8 mouse cellular contexts compared by ENCODE assay signal in genomic region chr10:26375351-26375751, GRCm38 (mm10). TPM values are rescaled to one million over a fixed set of nuclear protein-coding genes. Genes with fewer than 3 reads are reported as not detected.
DNase-seq lines count a peak whose midpoint lies in the region; ATAC-seq and TF ChIP-seq lines count a peak whose summit lies in the region.

No protein-coding gene starts in this region.

- no peaks in the 10 kb centered on the region for H3K9me3 ChIP-seq in kidney, embryonic 15.5 days (replicated peaks)
- H3K9me3 ChIP-seq in ES-Bruce4 (replicated peaks; ENCODE audit: control insufficient read depth, insufficient read depth, low read length, poor library complexity, severe bottlenecking) = no peaks in the 10 kb centered on the region
- H3K9me3 ChIP-seq in embryonic facial prominence, embryonic 14.5 days (ENCODE audit: control insufficient read depth, low read length) = no peaks in the 10 kb centered on the region
- H3K9me3 ChIP-seq in limb, embryonic 10.5 days (replicated peaks) = no peaks in the 10 kb centered on the region
- no peaks in the 10 kb centered on the region for H3K9me3 ChIP-seq in neural tube, embryonic 14.5 days (ENCODE audit: control insufficient read depth, low read length)

- TF ChIP-seq EP300 in ES-Bruce4 (IDR thresholded peaks at IDR 0.05; ENCODE audit: insufficient read depth, low read depth, low read length) = no peak

- peak overlapping the region; percentile 95 for H3K27ac ChIP-seq in kidney, embryonic 15.5 days
- no peak overlapping the region for H3K27ac ChIP-seq in ES-Bruce4 (ENCODE audit: insufficient read depth, low read length)
- peak overlapping the region; percentile 96 for H3K27ac ChIP-seq in embryonic facial prominence, embryonic 14.5 days (replicated peaks; ENCODE audit: low read depth, low read length)
- H3K27ac ChIP-seq in limb, embryonic 10.5 days = peak overlapping the region; percentile 100
- H3K27ac ChIP-seq in neural tube, embryonic 14.5 days (ENCODE audit: low read depth, low read length) = peak overlapping the region; percentile 91

- WGBS in kidney, embryonic 15.5 days = under 1% methylated on average over 24 of the region's 30 CpGs
- WGBS in embryonic facial prominence, embryonic 14.5 days = 1% methylated on average over 8 of the region's 30 CpGs
- under 1% methylated on average over 28 of the region's 30 CpGs for WGBS in limb, embryonic 10.5 days
- under 1% methylated on average over 23 of the region's 30 CpGs for WGBS in neural tube, embryonic 14.5 days

- H3K27me3 ChIP-seq in kidney, embryonic 15.5 days = no peaks in the 10 kb centered on the region
- peaks cover 2% of the 10 kb centered on the region; the same call in 1 of the 2 replicates for H3K27me3 ChIP-seq in ES-Bruce4 (ENCODE audit: control insufficient read depth, insufficient read depth, low read length, poor library complexity, severe bottlenecking)
- no peaks in the 10 kb centered on the region for H3K27me3 ChIP-seq in embryonic facial prominence, embryonic 14.5 days (replicated peaks; ENCODE audit: control insufficient read depth, insufficient read depth, low read length)
- H3K27me3 ChIP-seq in limb, embryonic 10.5 days (ENCODE audit: low read depth, poor library complexity, severe bottlenecking) = no peaks in the 10 kb centered on the region
- no peaks in the 10 kb centered on the region; the same call in 1 of the 2 replicates for H3K27me3 ChIP-seq in neural tube, embryonic 14.5 days (ENCODE audit: control insufficient read depth, insufficient read depth, low read length)

- peak; percentile 19 for ATAC-seq in kidney, embryonic 15.5 days (replicated peaks; ENCODE audit: low FRiP score)
- peak; percentile 45 for ATAC-seq in embryonic facial prominence, embryonic 14.5 days (ENCODE audit: low read depth)
- ATAC-seq in neural tube, embryonic 14.5 days (ENCODE audit: low read depth) = peak; percentile 60

- no peak for TF ChIP-seq POLR2A in ES-Bruce4 (IDR thresholded peaks at IDR 0.05; ENCODE audit: insufficient read depth, low read length)

- TF ChIP-seq CTCF in ES-Bruce4 (IDR thresholded peaks at IDR 0.05; ENCODE audit: low read depth, low read length) = no peak

- peak overlapping the region; percentile 90 for H3K4me2 ChIP-seq in kidney, embryonic 15.5 days
- H3K4me2 ChIP-seq in embryonic facial prominence, embryonic 14.5 days (ENCODE audit: low read depth, low read length) = peak overlapping the region; percentile 67
- H3K4me2 ChIP-seq in neural tube, embryonic 14.5 days (ENCODE audit: low read depth, low read length) = peak overlapping the region; percentile 98

- DNase-seq in kidney, postnatal 36 days = no peak
- DNase-seq in embryonic facial prominence, embryonic 14.5 days (ENCODE audit: low spot score) = peak; percentile 56
- no peak for DNase-seq in limb, embryonic 10.5 days (ENCODE audit: low spot score)
- DNase-seq in left cerebral cortex, postnatal 25 days (ENCODE audit: low spot score in 2 of 2) = no peak
- no peak for DNase-seq in cerebellum, adult 9-11 months

- H3K4me3 ChIP-seq in kidney, embryonic 15.5 days (replicated peaks) = peak overlapping the region; percentile 93
- peak overlapping the region; percentile 69 for H3K4me3 ChIP-seq in ES-Bruce4 (ENCODE audit: low read depth, low read length)
- H3K4me3 ChIP-seq in embryonic facial prominence, embryonic 14.5 days (ENCODE audit: low read depth, low read length) = peak overlapping the region; percentile 88
- peak overlapping the region; percentile 91 for H3K4me3 ChIP-seq in limb, embryonic 10.5 days
- H3K4me3 ChIP-seq in neural tube, embryonic 14.5 days (ENCODE audit: low read depth, low read length) = peak overlapping the region; percentile 85

- H3K9ac ChIP-seq in kidney, embryonic 15.5 days = peak overlapping the region; percentile 91
- H3K9ac ChIP-seq in ES-Bruce4 (ENCODE audit: low read depth, poor library complexity, severe bottlenecking) = peak overlapping the region; percentile 73
- H3K9ac ChIP-seq in embryonic facial prominence, embryonic 14.5 days (ENCODE audit: low read depth, low read length) = peak overlapping the region; percentile 96
- peak overlapping the region; percentile 80 for H3K9ac ChIP-seq in neural tube, embryonic 14.5 days (replicated peaks; ENCODE audit: low read depth, low read length)

- H3K36me3 ChIP-seq in kidney, embryonic 15.5 days = no peaks in the 10 kb centered on the region
- H3K36me3 ChIP-seq in ES-Bruce4 (ENCODE audit: control insufficient read depth, insufficient read depth, low read length, poor library complexity, severe bottlenecking) = no peaks in the 10 kb centered on the region
- no peaks in the 10 kb centered on the region for H3K36me3 ChIP-seq in embryonic facial prominence, embryonic 14.5 days (ENCODE audit: control insufficient read depth, insufficient read depth, low read length)
- peaks cover 4% of the 10 kb centered on the region; the same call in 1 of the 2 replicates for H3K36me3 ChIP-seq in limb, embryonic 10.5 days
- no peaks in the 10 kb centered on the region for H3K36me3 ChIP-seq in neural tube, embryonic 14.5 days (ENCODE audit: control insufficient read depth, insufficient read depth, low read length)

- H3K4me1 ChIP-seq in kidney, embryonic 15.5 days = peaks cover 18% of the 10 kb centered on the region
- no peaks in the 10 kb centered on the region for H3K4me1 ChIP-seq in ES-Bruce4 (ENCODE audit: control insufficient read depth, insufficient read depth, low read length)
- peaks cover 9% of the 10 kb centered on the region; the same call in 1 of the 2 replicates for H3K4me1 ChIP-seq in embryonic facial prominence, embryonic 14.5 days (ENCODE audit: control insufficient read depth, insufficient read depth, low read length)
- H3K4me1 ChIP-seq in limb, embryonic 10.5 days = peaks cover 29% of the 10 kb centered on the region
- peaks cover 5% of the 10 kb centered on the region; the same call in 1 of the 2 replicates for H3K4me1 ChIP-seq in neural tube, embryonic 14.5 days (ENCODE audit: control insufficient read depth, insufficient read depth, low read length)

- intact Hi-C loops in left cerebral cortex, postnatal 25 days (cut with DNase I) = no loop called here

RNA-seq across cellular contexts. Expression of gene L3mbtl3, which starts 0.4 kb away (rescaled TPM):
- polyA plus RNA-seq in kidney, embryonic 15.5 days (2015; fragmentation: Nextera tagmentation; extraction: Ambion mirVana) = 12.7 and 13.2 TPM in 2 replicates
- 15.9 and 16.5 TPM in 2 replicates for polyA plus RNA-seq in ES-Bruce4 (2011; ENCODE audit: insufficient read depth, insufficient read length, low read depth, missing spikeins)
- polyA plus RNA-seq in embryonic facial prominence, embryonic 14.5 days (2014; fragmentation: Nextera tagmentation; extraction: Ambion mirVana) = 13.6 and 17.1 TPM in 2 replicates
- 25.1 and 34.8 TPM in 2 replicates for polyA plus RNA-seq in limb, embryonic 10.5 days (2016; fragmentation: Nextera tagmentation; extraction: Ambion mirVana)
- 23.7 and 26.0 TPM in 2 replicates for polyA plus RNA-seq in neural tube, embryonic 14.5 days (2014; fragmentation: Nextera tagmentation; extraction: Ambion mirVana)
- 10 to 100 TPM; 26.4 to 28.0 TPM for total RNA-seq in left cerebral cortex, postnatal 25 days (2021)
